Mouse (Mus musculus) heart, adult 2 months (tissue): Measurements from ENCODE around the gene Setdb1. TPM values are rescaled to one million over a fixed set of nuclear protein-coding genes. Genes with fewer than 3 reads are reported as not detected.

ENCODE experiments used
- DNase-seq, 2 experiments: peaks; one replicate each; pipeline ENCODE4 v3.0.0; 2021
- H3K27ac ChIP-seq: fragments of 200-600 bp; 2 replicates; pipeline ENCODE4 v1.8.1; 2022
- H3K27me3 ChIP-seq: fragments of 200-500 bp; 2 replicates; pipeline ENCODE4 v1.6.1; 2012; ENCODE audit warnings: mild to moderate bottlenecking, low read length, inconsistent platforms, mixed read lengths; ENCODE audit not compliant: control insufficient read depth, insufficient read depth
- H3K36me3 ChIP-seq: fragments of 200-500 bp; 2 replicates; pipeline ENCODE4 v1.6.1; 2012; ENCODE audit warnings: low read length, inconsistent platforms; ENCODE audit not compliant: control insufficient read depth, insufficient read depth
- H3K4me1 ChIP-seq: fragments of 200-500 bp; 2 replicates; pipeline ENCODE4 v1.6.1; 2011; ENCODE audit warnings: low read length; ENCODE audit not compliant: control insufficient read depth, insufficient read depth
- H3K4me3 ChIP-seq: fragments of 200-600 bp; 2 replicates; pipeline ENCODE4 v1.8.1; 2022
- H3K79me2 ChIP-seq: fragments of 200-500 bp; replicated peaks from 2 replicates; pipeline ENCODE4 v1.6.1; 2012; ENCODE audit warnings: mild to moderate bottlenecking, inconsistent platforms, low read length, moderate library complexity, mixed read lengths; ENCODE audit not compliant: control insufficient read depth, insufficient read depth
- H3K9ac ChIP-seq: fragments of 200-500 bp; 2 replicates; pipeline ENCODE4 v1.6.1; 2012; ENCODE audit warnings: low read depth, mild to moderate bottlenecking, control low read depth, inconsistent platforms, low read length, mixed read lengths
- CTCF ChIP-seq: fragments of 200-600 bp; IDR thresholded peaks from 2 replicates; pipeline ENCODE4 v1.8.1; 2022; ENCODE audit warnings: antibody characterized with exemption, mild to moderate bottlenecking, moderate library complexity
- EP300 ChIP-seq: fragments of 200-500 bp; IDR thresholded peaks from 2 replicates; pipeline ENCODE4 v1.6.1; 2011; ENCODE audit warnings: low read depth, low read length, control low read depth; ENCODE audit not compliant: insufficient read depth
- POLR2A ChIP-seq: fragments of 200-500 bp; IDR thresholded peaks from 2 replicates; pipeline ENCODE4 v1.6.1; 2011; ENCODE audit warnings: mild to moderate bottlenecking, low read depth, low read length, control low read depth; ENCODE audit not compliant: insufficient read depth
- WGBS: fragments of 180-500 bp; shearing (Covaris S2); methylation state at CpG from one replicate; pipeline ENCODE4 v1.1.7; 2018; 5-methylcytosine and 5-hydroxymethylcytosine counted together
- intact Hi-C: fragments of 180-260 bp; cut with DNase I; formaldehyde crosslinking; loops from one replicate; pipeline ENCODE4 v1.15.1; 2025
- polyA plus RNA-seq: library from polyadenylated mRNA; depleted of rRNA; stranded (reverse); fragments of >200 nt; gene quantifications from 2 replicates; pipeline ENCODE4 v1.2.3, GENCODE M21; 2012
- total RNA-seq, 2 experiments: library from RNA; stranded (reverse); gene quantifications; 2 replicates each; pipeline ENCODE4 v1.2.3; 2021

The Setdb1 gene
- total and polyA plus RNA-seq, 3 experiments: 8.0 to 12.2 (median 10.4) TPM

DNA sequence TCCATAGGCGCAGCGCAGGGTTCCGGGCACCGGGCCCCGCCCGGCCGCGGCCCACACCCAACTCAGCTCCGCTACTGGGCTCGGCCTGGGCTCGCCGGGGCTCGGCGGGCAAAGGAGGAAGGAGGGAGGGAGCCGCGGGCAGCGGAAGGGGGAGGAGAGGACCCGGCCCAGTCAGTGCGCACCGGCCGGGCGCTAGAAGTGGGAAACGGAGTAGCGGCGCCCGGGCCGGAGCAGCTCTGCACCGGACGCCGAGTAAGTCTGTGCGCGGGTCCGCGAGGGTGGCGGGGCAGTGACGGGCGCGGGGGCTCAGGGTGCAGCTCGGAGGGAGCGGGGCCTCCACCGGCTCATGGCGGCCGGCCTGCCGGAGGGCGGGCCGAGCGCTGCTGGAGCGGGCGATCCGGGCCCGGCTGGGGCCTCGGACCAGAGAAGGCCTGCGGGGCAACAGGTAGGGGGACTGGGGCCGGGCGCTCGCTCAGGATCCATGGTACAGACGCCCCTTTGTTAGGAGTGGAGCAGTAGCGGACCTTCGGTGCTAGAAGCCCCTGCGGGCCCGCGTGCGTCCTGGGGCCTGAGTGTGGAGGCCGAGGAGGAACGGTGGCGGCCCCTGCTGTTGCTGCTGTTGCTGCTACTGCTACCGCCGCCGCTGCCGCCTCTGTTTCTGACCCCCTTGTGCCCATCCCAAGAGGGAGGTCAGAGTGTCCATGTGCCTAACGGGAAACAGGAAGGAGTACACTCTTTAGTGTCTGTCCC is 41.7 kb downstream of the Setdb1 start:
- Histone ChIP-seq H3K79me2 (no peaks in the 10 kb centered on the region), H3K27ac (peak overlapping the region; percentile 85), H3K27me3 (no peaks in the 10 kb centered on the region), H3K4me3 (peak overlapping the region; percentile 93), H3K9ac (peak overlapping the region; percentile 100), H3K36me3 (peaks cover 8% of the 10 kb centered on the region; the same call in 1 of the 2 replicates), H3K4me1 (peaks cover 14% of the 10 kb centered on the region)
- intact Hi-C loops: loop anchor here (2.0 kb wide), 3 partner anchors 32 to 118 kb away; partner anchors contain the start of genes Prune1 and Setdb1
- DNase-seq: peak; percentile 95
- 0 out of 2 replicates have a peak, but pooled peaks have one; percentile 33 for TF ChIP-seq EP300
- peak; percentile 53 for TF ChIP-seq CTCF
- TF ChIP-seq POLR2A: peak; percentile 40; the same call in 1 of the 2 replicates
- under 1% methylated on average over 63 of the region's 71 CpGs for WGBS

DNA sequence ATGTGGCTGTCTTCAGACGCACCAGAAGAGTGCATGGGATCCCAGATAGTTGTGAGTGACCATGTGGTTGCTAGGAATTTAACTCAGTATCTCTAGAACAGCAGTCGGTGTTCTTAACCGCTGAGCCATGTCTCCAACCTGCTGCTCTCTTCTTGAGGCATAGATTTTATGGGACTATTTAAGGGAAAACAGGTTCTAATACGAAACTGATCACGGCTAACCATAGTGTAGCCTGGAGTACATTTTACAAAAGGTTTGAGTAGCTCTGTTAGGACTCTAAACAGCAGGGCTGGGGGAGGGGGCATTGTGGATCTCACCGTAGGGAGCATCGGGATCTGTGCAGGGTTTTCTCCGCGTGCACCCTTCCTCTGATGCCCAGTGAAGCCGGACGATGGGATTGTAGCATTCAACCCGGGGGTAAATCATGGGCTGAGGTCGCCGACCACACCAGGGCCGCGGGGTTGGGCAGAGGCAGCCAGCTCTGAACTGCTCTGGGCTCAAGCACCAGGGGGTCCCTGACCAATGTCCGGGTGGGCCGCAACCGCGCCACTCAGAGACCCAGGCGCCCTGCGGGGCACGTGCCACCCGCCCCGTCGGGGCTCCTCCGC is 42.4 kb downstream of the Setdb1 start, which contains the start of gene Cers2:
Gene Cers2, plus strand, starts transcription at position 306 of the 608 bp plus-strand sequence.
- Histone ChIP-seq H3K27ac (peak within 1 kb of the TSS; percentile 85), H3K9ac (peak within 1 kb of the TSS; percentile 100), H3K36me3 (peaks cover 8% of the 10 kb centered on the region; the same call in 1 of the 2 replicates), H3K79me2 (no peaks in the 10 kb centered on the region), H3K4me3 (peak within 1 kb of the TSS; percentile 93), H3K4me1 (peaks cover 14% of the 10 kb centered on the region), H3K27me3 (no peaks in the 10 kb centered on the region)
- no peak for DNase-seq
- no peak for TF ChIP-seq CTCF
- TF ChIP-seq POLR2A: no peak
- WGBS: 9% methylated on average over 27 of the region's 27 CpGs
- intact Hi-C loops: loop anchor here (2.0 to 5.0 kb wide), 4 partner anchors 32 to 118 kb away; partner anchors contain the start of genes Prune1 and Setdb1

DNA sequence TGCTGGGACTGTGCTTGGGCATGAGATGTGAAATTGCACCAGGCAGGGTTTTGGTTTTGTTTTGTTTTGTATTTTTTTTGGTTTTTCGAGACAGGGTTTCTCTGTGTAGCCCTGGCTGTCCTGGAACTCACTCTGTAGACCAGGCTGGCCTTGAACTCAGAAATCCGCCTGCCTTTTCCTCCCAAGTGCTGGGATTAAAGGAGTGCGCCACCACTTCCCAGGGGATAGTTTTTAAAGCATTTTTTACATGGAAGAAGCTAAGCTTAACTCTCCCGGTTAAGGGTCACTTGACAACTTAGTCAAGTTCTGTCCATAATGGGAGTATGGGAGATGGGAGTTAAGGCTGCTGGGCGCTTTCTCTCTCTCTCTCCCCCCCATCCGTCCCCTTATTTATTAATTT is 42.9 kb downstream of the Setdb1 start:
- DNase-seq: no peak
- no peak for TF ChIP-seq EP300
- no peak for TF ChIP-seq POLR2A
- TF ChIP-seq CTCF: no peak
- H3K4me1 ChIP-seq: peaks cover 11% of the 10 kb centered on the region
- WGBS: 83% methylated on average over 6 of the region's 6 CpGs
- H3K27ac ChIP-seq: no peak overlapping the region
- H3K79me2 ChIP-seq: no peaks in the 10 kb centered on the region
- intact Hi-C loops: loop anchor here (2.0 to 5.0 kb wide), 4 partner anchors 31 to 119 kb away; partner anchors contain the start of genes Prune1 and Setdb1
- no peak overlapping the region for H3K9ac ChIP-seq
- H3K4me3 ChIP-seq: no peak overlapping the region
- no peaks in the 10 kb centered on the region for H3K27me3 ChIP-seq
- peaks cover 8% of the 10 kb centered on the region; the same call in 1 of the 2 replicates for H3K36me3 ChIP-seq

DNA sequence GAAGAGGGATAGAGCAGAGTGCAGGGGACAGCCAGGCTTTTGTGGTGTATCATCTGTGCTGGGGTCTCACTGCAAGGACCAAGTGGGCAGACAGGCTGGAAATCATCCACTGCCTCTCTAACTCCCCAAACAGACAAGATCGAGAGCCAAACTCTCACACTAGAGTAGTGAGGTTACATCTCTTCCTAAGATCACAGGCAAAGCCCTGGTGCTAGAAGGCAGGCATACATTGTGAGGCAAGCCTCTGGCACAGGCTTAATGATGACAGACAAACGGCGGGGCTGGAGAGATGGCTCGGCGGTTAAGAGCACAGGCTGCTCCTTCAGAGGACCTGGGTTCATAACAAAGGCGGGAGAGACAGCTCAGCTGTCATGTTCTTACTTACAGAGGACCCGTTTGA is 43.5 kb downstream of the Setdb1 start:
- no peak overlapping the region for H3K27ac ChIP-seq
- 72% methylated on average over 7 of the region's 7 CpGs for WGBS
- intact Hi-C loops: loop anchor here (5.0 kb wide), 1 partner anchor 79 kb away; no protein-coding TSS in a partner anchor

DNA sequence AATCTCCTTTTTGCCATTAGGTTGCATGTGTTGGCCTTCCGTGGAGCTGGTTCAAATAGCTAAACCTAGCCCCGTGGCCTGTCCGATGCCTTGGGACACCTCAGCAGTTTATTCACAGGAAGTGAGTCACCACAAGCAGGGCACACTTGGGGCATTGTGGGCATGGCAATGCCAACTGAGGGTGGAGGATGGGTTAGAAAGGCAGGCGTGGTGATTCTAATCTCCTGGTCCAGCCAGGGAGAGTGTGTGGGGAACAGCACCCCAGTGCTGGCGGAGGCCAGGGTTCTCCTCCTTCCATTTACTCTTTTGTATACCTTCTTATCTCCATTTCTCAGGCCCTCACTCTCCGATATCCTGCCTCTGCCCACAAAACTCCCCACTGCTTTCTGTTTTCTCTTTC is 44.4 kb downstream of the Setdb1 start:
- WGBS: 52% methylated on average over 6 of the region's 6 CpGs
- peaks cover 4% of the 10 kb centered on the region; the same call in 1 of the 2 replicates for H3K36me3 ChIP-seq
- no peak overlapping the region for H3K27ac ChIP-seq
- H3K9ac ChIP-seq: no peak overlapping the region
- no peak overlapping the region for H3K4me3 ChIP-seq
- peak in 1 of 2 experiments; percentile 46 for DNase-seq
- intact Hi-C loops: loop anchor here (5.0 kb wide), 1 partner anchor 80 kb away; no protein-coding TSS in a partner anchor
- H3K4me1 ChIP-seq: peaks cover 6% of the 10 kb centered on the region
- H3K79me2 ChIP-seq: no peaks in the 10 kb centered on the region
- H3K27me3 ChIP-seq: no peaks in the 10 kb centered on the region
- TF ChIP-seq CTCF (no peak), POLR2A (no peak), EP300 (no peak)

More for the DNA sequence above, 43.5 kb downstream of the Setdb1 start:
- Histone ChIP-seq H3K79me2 (no peaks in the 10 kb centered on the region), H3K4me3 (no peak overlapping the region), H3K36me3 (peaks cover 8% of the 10 kb centered on the region; the same call in 1 of the 2 replicates), H3K4me1 (peaks cover 8% of the 10 kb centered on the region), H3K9ac (no peak overlapping the region), H3K27me3 (no peaks in the 10 kb centered on the region)
- TF ChIP-seq EP300: no peak
- TF ChIP-seq POLR2A: no peak
- TF ChIP-seq CTCF: no peak
- DNase-seq: no peak
